Mouse (Mus musculus) cerebellum, adult (tissue): ENCODE results near the gene Hoxa7.

ENCODE experiments used
- ATAC-seq: cut with Nextera tagmentation; 2 replicates; pipeline ENCODE4 v1.9.2; 2017; ENCODE audit warnings: mild to moderate bottlenecking, moderate library complexity, mixed read lengths; ENCODE audit not compliant: insufficient number of reproducible peaks, low FRiP score, low TSS enrichment

Gene Hoxa7

GRCm38 (mm10) chr6:52166431-52167077 is 55.1 kb downstream of the Hoxa7 start:
- no peak for ATAC-seq

- ATAC-seq, result no peak
Measured at GRCm38 (mm10) chr6:52165441-52166370, 55.9 kb downstream of the Hoxa7 start.

GRCm38 (mm10) chr6:52164626-52165440 is 56.8 kb downstream of the Hoxa7 start, which contains the start of gene Hoxa2:
Gene Hoxa2 (minus strand): TSS chr6:52164831.
- no peak for ATAC-seq
